Mouse (Mus musculus): ENCODE data around the gene Klk9.

Gene Klk9

GRCm38 (mm10) chr7:43791591-43791990 lies at the start of gene Klk9:
Klk9 (plus strand) TSS chr7:43791891.
- DNase-seq (ENCODE audit: low spot score in 2 of 2): no peak

DNA sequence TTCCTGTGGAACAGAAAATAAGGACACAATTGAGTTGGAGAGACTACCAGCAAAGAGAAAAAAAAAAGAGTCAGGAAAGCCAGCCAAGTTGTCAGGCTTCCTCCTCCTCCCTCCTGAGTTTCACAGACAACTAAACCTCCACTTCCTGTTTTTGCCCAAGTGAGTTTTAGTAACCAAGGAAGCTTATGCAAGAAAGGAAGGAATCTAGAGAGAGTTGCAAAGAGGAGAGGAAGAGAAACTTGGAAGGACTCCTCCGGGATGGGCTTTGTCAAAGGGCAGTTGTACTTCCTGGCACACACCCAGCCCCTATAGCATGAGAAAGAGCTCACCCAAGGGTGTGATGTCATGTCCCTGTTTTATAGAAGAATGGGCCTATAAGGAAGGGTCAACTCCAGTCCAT lies 43.9 kb upstream of the Klk9 start:
- DNase-seq (ENCODE audit: low spot score in 2 of 2): no peak

GRCm38 (mm10) chr7:43752806-43753205 lies 38.9 kb upstream of the Klk9 start:
- no peak for DNase-seq (ENCODE audit: low spot score in 2 of 2)

GRCm38 (mm10) chr7:43766484-43766883 lies 25.2 kb upstream of the Klk9 start:
- no peak for DNase-seq (ENCODE audit: low spot score in 2 of 2)

- no peak for DNase-seq (ENCODE audit: low spot score in 2 of 2)
Observed at GRCm38 (mm10) chr7:43768597-43768996, 23.1 kb upstream of the Klk9 start, which contains the start of gene Klk12. Klk12 (plus strand) TSS chr7:43768897.

DNA sequence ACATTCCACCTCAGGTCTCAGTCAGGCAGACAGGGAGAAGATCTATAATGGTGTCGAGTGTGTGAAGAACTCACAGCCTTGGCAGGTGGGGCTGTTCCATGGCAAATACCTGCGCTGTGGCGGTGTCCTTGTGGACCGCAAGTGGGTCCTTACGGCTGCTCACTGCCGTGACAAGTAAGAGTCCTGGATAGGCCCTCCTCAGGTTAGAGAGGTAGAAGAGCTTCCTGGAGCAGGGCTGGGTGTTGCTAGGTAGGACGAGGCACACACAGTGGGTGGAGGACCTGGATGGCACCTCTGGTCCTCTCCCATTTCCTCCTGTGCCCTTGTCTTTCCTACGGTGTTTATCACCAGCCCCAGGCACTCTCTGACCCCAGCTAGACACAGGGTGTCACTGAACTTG lies 22.1 kb upstream of the Klk9 start:
- DNase-seq (ENCODE audit: low spot score in 2 of 2): no peak

DNA sequence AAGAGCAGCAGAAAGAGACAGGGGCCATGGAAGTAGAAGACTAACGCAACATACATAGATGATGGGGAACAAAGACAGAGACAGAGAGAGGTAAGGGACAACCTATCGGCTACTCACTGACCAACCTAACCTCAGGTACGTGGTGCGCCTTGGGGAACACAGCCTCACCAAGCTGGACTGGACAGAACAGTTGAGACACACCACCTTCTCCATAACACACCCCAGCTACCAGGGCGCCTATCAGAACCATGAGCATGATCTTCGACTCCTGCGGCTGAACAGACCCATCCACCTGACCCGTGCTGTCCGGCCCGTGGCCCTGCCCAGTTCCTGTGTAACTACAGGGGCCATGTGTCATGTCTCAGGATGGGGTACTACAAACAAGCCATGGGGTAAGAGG lies 21.0 kb upstream of the Klk9 start:
- no peak for DNase-seq (ENCODE audit: low spot score in 2 of 2)

- no peak for DNase-seq (ENCODE audit: low spot score in 2 of 2)
Observed at GRCm38 (mm10) chr7:43771916-43772315, 19.8 kb upstream of the Klk9 start.

GRCm38 (mm10) chr7:43772901-43773300 lies 18.8 kb upstream of the Klk9 start:
- DNase-seq (ENCODE audit: low spot score in 2 of 2): no peak

GRCm38 (mm10) chr7:43774364-43774763 lies 17.3 kb upstream of the Klk9 start, which contains the start of gene Klk11:
Klk11 (plus strand) TSS chr7:43774604.
- no peak for DNase-seq (ENCODE audit: low spot score in 2 of 2)

DNA sequence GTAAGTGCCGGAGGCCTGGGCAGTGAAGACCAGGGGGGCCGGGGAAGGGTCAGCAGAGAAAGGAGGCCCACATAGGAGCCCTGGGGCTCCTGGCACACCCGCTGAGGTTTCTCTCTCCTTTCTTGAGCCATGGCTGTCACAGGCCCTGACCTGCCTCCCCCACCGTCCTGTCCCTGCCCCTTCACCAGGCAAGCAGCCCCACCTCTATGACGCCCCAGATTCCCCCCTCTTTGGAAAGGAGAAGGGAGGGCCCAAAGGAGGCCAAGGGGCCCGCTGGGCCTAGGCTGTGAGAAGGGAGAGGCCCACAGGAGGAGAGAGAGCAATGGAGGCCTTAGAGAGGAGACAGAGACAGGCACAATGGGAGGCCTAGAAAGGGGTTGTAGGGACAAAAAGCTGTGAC lies 16.9 kb upstream of the Klk9 start:
- no peak for DNase-seq (ENCODE audit: low spot score in 2 of 2)

DNA sequence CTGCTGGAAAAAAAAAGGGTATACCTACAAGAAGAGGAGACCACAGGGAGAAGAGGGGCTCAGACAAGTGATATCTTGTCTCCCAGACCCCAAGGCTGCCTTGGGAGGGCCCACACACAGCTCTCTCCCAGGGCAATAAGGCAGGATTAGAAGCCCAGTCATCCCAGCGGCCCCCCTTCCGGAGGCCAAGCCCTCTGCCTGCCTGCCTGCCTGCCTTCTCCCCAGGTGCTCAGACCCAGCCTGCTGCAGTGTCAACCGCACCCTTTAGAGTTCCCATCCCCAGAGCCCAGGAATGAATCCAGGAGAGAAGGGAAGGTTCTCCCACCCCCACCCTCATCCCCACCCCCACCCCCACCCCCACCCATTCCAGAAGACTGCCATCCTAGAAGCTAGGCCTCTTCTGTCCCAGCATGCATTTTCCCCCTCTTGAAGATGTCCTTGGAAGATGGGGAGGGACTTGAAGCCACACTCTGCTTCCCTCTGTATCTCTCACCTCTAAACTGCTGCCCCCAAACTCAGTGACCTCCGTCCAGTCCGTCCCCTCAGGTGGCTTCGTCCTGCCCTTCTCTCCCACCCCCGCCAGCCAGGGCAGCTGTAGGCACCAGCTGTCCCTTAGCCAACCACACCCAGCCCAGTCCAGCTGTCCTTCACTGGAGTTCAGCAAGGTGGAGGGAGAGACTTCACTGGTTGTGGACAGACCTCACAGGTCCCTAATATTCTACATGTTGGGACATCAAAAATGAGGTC lies 16.2 kb upstream of the Klk9 start:
- no peak for DNase-seq (ENCODE audit: low spot score in 2 of 2)

- no peak for DNase-seq (ENCODE audit: low spot score in 2 of 2)
Observed at GRCm38 (mm10) chr7:43776506-43776905, 15.2 kb upstream of the Klk9 start.

DNA sequence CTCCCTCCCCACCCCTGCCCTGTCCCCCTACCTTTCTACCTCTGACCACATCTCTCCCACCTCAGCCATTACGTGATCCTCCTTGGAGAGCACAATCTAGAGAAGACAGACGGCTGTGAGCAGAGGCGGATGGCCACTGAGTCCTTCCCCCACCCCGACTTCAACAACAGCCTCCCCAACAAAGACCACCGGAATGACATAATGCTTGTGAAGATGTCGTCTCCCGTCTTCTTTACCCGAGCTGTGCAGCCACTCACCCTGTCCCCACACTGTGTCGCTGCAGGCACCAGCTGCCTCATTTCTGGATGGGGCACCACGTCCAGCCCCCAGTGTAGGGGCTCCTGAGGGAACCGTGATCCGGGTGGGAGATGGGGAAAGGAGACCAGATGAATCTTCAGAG lies 14.3 kb upstream of the Klk9 start:
- DNase-seq (ENCODE audit: low spot score in 2 of 2): no peak

DNA sequence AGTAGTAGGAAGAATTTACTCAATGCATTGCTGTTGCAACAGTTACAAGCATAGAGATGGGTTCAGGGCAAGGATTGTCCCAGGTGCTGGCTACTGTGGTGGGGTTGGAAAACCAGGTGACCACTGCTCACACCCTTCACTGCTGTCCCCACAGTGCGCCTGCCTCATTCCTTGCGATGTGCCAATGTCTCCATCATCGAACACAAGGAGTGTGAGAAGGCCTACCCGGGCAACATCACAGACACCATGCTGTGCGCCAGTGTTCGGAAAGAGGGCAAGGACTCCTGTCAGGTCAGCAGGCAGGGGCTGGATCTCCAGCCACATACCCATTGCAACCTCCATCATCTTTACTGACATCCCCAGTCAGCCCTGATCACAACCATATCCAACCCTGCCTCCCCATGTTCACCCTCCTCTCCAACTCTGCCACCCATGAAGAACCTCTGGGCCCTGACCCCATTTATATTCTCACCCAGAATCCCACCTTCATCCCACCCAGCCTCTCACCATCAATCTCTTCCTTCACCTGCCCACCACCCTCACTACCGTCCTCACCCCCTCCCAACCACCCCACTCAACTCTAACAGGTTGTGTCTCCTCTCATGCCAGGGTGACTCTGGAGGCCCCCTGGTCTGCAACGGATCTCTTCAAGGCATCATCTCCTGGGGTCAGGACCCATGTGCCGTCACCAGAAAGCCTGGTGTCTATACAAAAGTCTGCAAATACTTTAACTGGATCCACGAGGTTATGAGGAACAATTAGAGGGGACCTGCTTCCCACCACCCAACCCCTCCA lies 13.3 kb upstream of the Klk9 start:
- no peak for DNase-seq (ENCODE audit: low spot score in 2 of 2)

- DNase-seq (ENCODE audit: low spot score in 2 of 2): no peak
Observed at GRCm38 (mm10) chr7:43780241-43780640, 11.4 kb upstream of the Klk9 start.

DNA sequence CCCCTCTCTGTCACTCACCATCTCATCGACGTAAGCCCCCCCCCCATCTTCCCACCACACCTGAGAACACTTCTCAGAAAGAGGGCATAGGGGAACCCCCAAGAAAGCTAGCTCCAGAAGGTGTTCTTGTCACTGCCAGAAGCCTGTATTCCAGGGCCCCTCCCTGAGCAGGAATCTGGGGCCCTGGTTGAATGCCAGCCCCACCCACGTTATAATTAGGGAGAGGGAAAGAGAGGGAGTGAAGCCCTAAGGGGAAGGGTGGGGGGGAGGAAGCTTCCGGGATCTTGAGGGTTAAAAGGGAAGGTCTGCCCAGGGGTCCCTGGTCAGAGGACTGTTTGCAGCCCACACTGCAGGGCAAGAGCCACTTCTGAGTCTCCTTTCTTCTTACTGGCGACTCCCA lies 10.9 kb upstream of the Klk9 start, which contains the start of gene Klk10:
Gene Klk10, plus strand, starts transcription at position 290 of the 400 bp plus-strand sequence.
- DNase-seq (ENCODE audit: low spot score in 2 of 2): no peak

- no peak for DNase-seq (ENCODE audit: low spot score in 2 of 2)
Observed at GRCm38 (mm10) chr7:43781541-43781940, 10.2 kb upstream of the Klk9 start.

GRCm38 (mm10) chr7:43782275-43783265 lies 9.1 kb upstream of the Klk9 start:
- peak; percentile 72 to 81 for DNase-seq (ENCODE audit: low spot score in 2 of 2)

DNA sequence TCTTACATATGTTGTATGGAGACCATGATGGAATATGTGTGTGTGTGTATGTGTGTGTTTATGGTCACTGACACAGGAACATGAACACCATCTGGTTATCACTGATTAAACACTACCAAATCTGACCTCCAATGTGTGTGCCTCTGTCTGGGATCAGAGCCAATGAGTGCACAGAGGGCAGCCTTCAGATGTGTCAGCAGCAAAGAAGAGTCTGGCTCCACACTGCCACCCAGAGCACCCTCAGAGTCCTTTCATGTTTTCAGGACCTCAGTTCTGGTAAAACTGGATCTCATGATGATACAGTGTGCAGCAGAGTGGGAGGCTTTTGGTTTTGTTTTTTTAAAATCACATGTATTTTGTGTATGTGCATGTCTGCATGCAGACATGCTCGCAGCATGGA lies 6.4 kb upstream of the Klk9 start:
- no peak for DNase-seq (ENCODE audit: low spot score in 2 of 2)

- DNase-seq (ENCODE audit: low spot score in 2 of 2): no peak
Observed at GRCm38 (mm10) chr7:43788096-43788495, 3.6 kb upstream of the Klk9 start.

GRCm38 (mm10) chr7:43789295-43789694 lies 2.4 kb upstream of the Klk9 start:
- DNase-seq (ENCODE audit: low spot score in 2 of 2): no peak
